Mouse (Mus musculus): ENCODE measurements around the gene Shisa4. TPM values are rescaled to one million over a fixed set of nuclear protein-coding genes. Genes with fewer than 3 reads are reported as not detected.

Shisa4 gene
- polyA plus RNA-seq, 1 experiment from 2014 or later: 29.2 TPM

- H3K4me1 ChIP-seq (ENCODE audit: control insufficient read depth, insufficient read depth, low read length): no peaks in the 10 kb centered on the region
- H3K27ac ChIP-seq (replicated peaks; ENCODE audit: low read depth, low read length): no peak overlapping the region
- H3K4me3 ChIP-seq (ENCODE audit: low read depth, low read length): no peak overlapping the region
- ATAC-seq (replicated peaks; ENCODE audit: insufficient number of reproducible peaks, low FRiP score, low TSS enrichment, low read depth) (no peak), DNase-seq (ENCODE audit: low spot score) (no peak)
- WGBS: 73% methylated on average over 6 of the region's 6 CpGs
- H3K36me3 ChIP-seq (replicated peaks; ENCODE audit: control insufficient read depth, insufficient read depth, low read depth, low read length): no peaks in the 10 kb centered on the region
- H3K27me3 ChIP-seq (ENCODE audit: control insufficient read depth, insufficient read depth, low read length): no peaks in the 10 kb centered on the region
- H3K9ac ChIP-seq (replicated peaks; ENCODE audit: low read length): no peak overlapping the region
- H3K9me3 ChIP-seq (replicated peaks; ENCODE audit: control insufficient read depth, low read length): no peaks in the 10 kb centered on the region
- H3K4me2 ChIP-seq (ENCODE audit: low read depth, low read length): no peak overlapping the region
Observed at GRCm38 (mm10) chr1:135330578-135330977, 44.5 kb downstream of the Shisa4 start.

- Histone ChIP-seq H3K36me3 (replicated peaks; ENCODE audit: control insufficient read depth, insufficient read depth, low read depth, low read length) (no peaks in the 10 kb centered on the region), H3K4me2 (ENCODE audit: low read depth, low read length) (no peak overlapping the region), H3K9me3 (replicated peaks; ENCODE audit: control insufficient read depth, low read length) (no peaks in the 10 kb centered on the region), H3K9ac (replicated peaks; ENCODE audit: low read length) (no peak overlapping the region), H3K27me3 (ENCODE audit: control insufficient read depth, insufficient read depth, low read length) (no peaks in the 10 kb centered on the region), H3K27ac (replicated peaks; ENCODE audit: low read depth, low read length) (no peak overlapping the region), H3K4me3 (ENCODE audit: low read depth, low read length) (no peak overlapping the region), H3K4me1 (ENCODE audit: control insufficient read depth, insufficient read depth, low read length) (peaks cover 2% of the 10 kb centered on the region; the same call in 1 of the 2 replicates)
- DNase-seq (ENCODE audit: low spot score) (no peak), ATAC-seq (replicated peaks; ENCODE audit: insufficient number of reproducible peaks, low FRiP score, low TSS enrichment, low read depth) (no peak)
- WGBS: 59% methylated on average over 5 of the region's 5 CpGs
Observed at GRCm38 (mm10) chr1:135328368-135328767, 46.7 kb downstream of the Shisa4 start.

- Histone ChIP-seq H3K36me3 (replicated peaks; ENCODE audit: control insufficient read depth, insufficient read depth, low read depth, low read length) (no peaks in the 10 kb centered on the region), H3K9ac (replicated peaks; ENCODE audit: low read length) (no peak overlapping the region), H3K27me3 (ENCODE audit: control insufficient read depth, insufficient read depth, low read length) (no peaks in the 10 kb centered on the region), H3K27ac (replicated peaks; ENCODE audit: low read depth, low read length) (no peak overlapping the region), H3K4me2 (ENCODE audit: low read depth, low read length) (no peak overlapping the region), H3K9me3 (replicated peaks; ENCODE audit: control insufficient read depth, low read length) (no peaks in the 10 kb centered on the region), H3K4me3 (ENCODE audit: low read depth, low read length) (no peak overlapping the region), H3K4me1 (ENCODE audit: control insufficient read depth, insufficient read depth, low read length) (peaks cover 2% of the 10 kb centered on the region; the same call in 1 of the 2 replicates)
- 59% methylated on average over 2 of the region's 2 CpGs for WGBS
- no peak for DNase-seq (ENCODE audit: low spot score)
- no peak for ATAC-seq (replicated peaks; ENCODE audit: insufficient number of reproducible peaks, low FRiP score, low TSS enrichment, low read depth)
Observed at GRCm38 (mm10) chr1:135325934-135326333, 49.1 kb downstream of the Shisa4 start.

- Histone ChIP-seq H3K4me1 (ENCODE audit: control insufficient read depth, insufficient read depth, low read length) (peaks cover 2% of the 10 kb centered on the region; the same call in 1 of the 2 replicates), H3K4me3 (ENCODE audit: low read depth, low read length) (no peak within 1 kb of the TSS), H3K9me3 (replicated peaks; ENCODE audit: control insufficient read depth, low read length) (no peaks in the 10 kb centered on the region), H3K27me3 (ENCODE audit: control insufficient read depth, insufficient read depth, low read length) (no peaks in the 10 kb centered on the region), H3K27ac (replicated peaks; ENCODE audit: low read depth, low read length) (no peak within 1 kb of the TSS), H3K9ac (replicated peaks; ENCODE audit: low read length) (0 out of 2 replicates have a peak within 1 kb of the TSS, but pooled peaks have one; percentile 5), H3K4me2 (ENCODE audit: low read depth, low read length) (peak within 1 kb of the TSS; percentile 23; the same call in 1 of the 2 replicates), H3K36me3 (replicated peaks; ENCODE audit: control insufficient read depth, insufficient read depth, low read depth, low read length) (no peaks in the 10 kb centered on the region)
- DNase-seq (ENCODE audit: low spot score): peak; percentile 87
- peak; percentile 85 for ATAC-seq (replicated peaks; ENCODE audit: insufficient number of reproducible peaks, low FRiP score, low TSS enrichment, low read depth)
- 10% methylated on average over 8 of the region's 8 CpGs for WGBS
Observed at GRCm38 (mm10) chr1:135324571-135324970, 50.5 kb downstream of the Shisa4 start, which contains the start of gene Lmod1. TSS of gene Lmod1 (plus strand) at chr1:135324807.

- ATAC-seq (replicated peaks; ENCODE audit: insufficient number of reproducible peaks, low FRiP score, low TSS enrichment, low read depth) (no peak), DNase-seq (ENCODE audit: low spot score) (no peak)
- Histone ChIP-seq H3K9ac (replicated peaks; ENCODE audit: low read length) (no peak overlapping the region), H3K4me3 (ENCODE audit: low read depth, low read length) (no peak overlapping the region), H3K4me2 (ENCODE audit: low read depth, low read length) (no peak overlapping the region), H3K9me3 (replicated peaks; ENCODE audit: control insufficient read depth, low read length) (no peaks in the 10 kb centered on the region), H3K36me3 (replicated peaks; ENCODE audit: control insufficient read depth, insufficient read depth, low read depth, low read length) (no peaks in the 10 kb centered on the region), H3K4me1 (ENCODE audit: control insufficient read depth, insufficient read depth, low read length) (peaks cover 2% of the 10 kb centered on the region; the same call in 1 of the 2 replicates), H3K27me3 (ENCODE audit: control insufficient read depth, insufficient read depth, low read length) (no peaks in the 10 kb centered on the region), H3K27ac (replicated peaks; ENCODE audit: low read depth, low read length) (no peak overlapping the region)
- 82% methylated on average over 7 of the region's 7 CpGs for WGBS
Observed at GRCm38 (mm10) chr1:135323367-135323901, 51.6 kb downstream of the Shisa4 start.

Other genes starting within 250 kb of the Shisa4 start
- gene Ptpn7, start 242.5 kb downstream of the Shisa4 start, polyA plus RNA-seq (2014; fragmentation: Nextera tagmentation; extraction: Ambion mirVana): 0.92 and 1.9 TPM in 2 replicates
- 44.2 and 52.2 TPM in 2 replicates for gene Arl8a, start 228.4 kb downstream of the Shisa4 start, polyA plus RNA-seq (2014; fragmentation: Nextera tagmentation; extraction: Ambion mirVana)
- gene Gpr37l1, start 207.6 kb downstream of the Shisa4 start, polyA plus RNA-seq (2014; fragmentation: Nextera tagmentation; extraction: Ambion mirVana): not detected in 2 replicates
- gene Elf3, start 116.7 kb downstream of the Shisa4 start, polyA plus RNA-seq (2014; fragmentation: Nextera tagmentation; extraction: Ambion mirVana): 2.9 and 3.7 TPM in 2 replicates
- gene Rnpep, start 91.2 kb downstream of the Shisa4 start, polyA plus RNA-seq (2014; fragmentation: Nextera tagmentation; extraction: Ambion mirVana): 94.1 and 96.4 TPM in 2 replicates
- gene Timm17a, start 61.5 kb downstream of the Shisa4 start, polyA plus RNA-seq (2014; fragmentation: Nextera tagmentation; extraction: Ambion mirVana): 195 and 210 TPM in 2 replicates
- gene Lmod1, start 50.4 kb downstream of the Shisa4 start, polyA plus RNA-seq (2014; fragmentation: Nextera tagmentation; extraction: Ambion mirVana): 0.55 and 0.66 TPM in 2 replicates
- gene Ipo9, start 55.3 kb upstream of the Shisa4 start, polyA plus RNA-seq (2014; fragmentation: Nextera tagmentation; extraction: Ambion mirVana): 193 and 205 TPM in 2 replicates
- 11.9 and 13.4 TPM in 2 replicates for gene Nav1, start 232.1 kb upstream of the Shisa4 start, polyA plus RNA-seq (2014; fragmentation: Nextera tagmentation; extraction: Ambion mirVana)